Mouse (Mus musculus): Measurements from ENCODE around the gene Smim15.
A peak's percentile ranks its signal among the peaks of the same experiment; 100 is the strongest.

Smim15 gene

GRCm38 (mm10) chr13:108044222-108044941 lies at the start of gene Smim15:
Gene Smim15 (plus strand): TSS chr13:108044446.
- peak; percentile 88 to 89 for DNase-seq

DNA sequence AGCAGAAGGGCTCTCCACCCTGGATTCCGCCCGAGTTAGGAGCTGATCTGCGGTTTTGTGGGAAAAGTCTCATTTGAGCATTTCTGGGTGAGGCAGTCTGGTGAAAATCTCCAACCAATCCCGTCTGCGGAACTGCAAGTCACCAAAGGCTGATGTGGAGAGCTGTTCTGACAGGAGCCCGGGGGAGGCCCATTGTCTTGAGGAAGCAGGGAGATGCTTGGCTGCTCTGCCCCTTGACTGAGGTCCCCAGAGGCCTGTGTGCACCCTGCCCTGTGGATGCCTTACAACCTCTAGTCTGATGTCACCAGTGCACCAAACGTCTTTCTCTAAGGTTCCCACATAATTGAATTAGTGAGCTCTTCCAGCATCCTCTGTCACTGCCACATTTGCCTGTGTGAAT lies 49.0 kb upstream of the Smim15 start:
- no peak for DNase-seq

GRCm38 (mm10) chr13:107996301-107996700 lies 47.9 kb upstream of the Smim15 start:
- no peak for DNase-seq

GRCm38 (mm10) chr13:108007861-108008260 lies 36.4 kb upstream of the Smim15 start:
- no peak for DNase-seq

GRCm38 (mm10) chr13:108013110-108013509 lies 31.1 kb upstream of the Smim15 start:
- no peak for DNase-seq

DNA sequence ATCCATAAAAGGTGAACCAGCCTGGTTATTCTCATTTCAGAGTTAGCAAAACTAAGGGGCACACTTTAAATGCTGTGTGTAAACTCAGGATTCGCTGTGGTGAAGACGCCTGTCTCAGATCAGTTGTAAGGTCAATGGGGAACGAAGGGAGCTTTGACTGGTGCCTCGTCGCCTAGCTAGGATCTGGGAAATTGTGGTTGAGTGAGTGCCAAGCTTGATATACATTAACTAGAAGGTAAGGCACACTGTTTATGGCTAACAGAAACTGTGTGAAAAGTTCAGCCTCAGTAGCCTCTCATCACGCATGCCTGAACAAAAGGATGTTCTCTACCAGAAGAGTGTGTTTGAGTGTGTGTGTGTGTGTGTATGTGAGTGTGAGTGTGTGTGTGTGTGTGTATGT lies 30.4 kb upstream of the Smim15 start:
- peak; percentile 44 to 83 for DNase-seq

GRCm38 (mm10) chr13:108015166-108015565 lies 29.1 kb upstream of the Smim15 start:
- no peak for DNase-seq

GRCm38 (mm10) chr13:108017349-108017748 lies 26.9 kb upstream of the Smim15 start:
- no peak for DNase-seq

GRCm38 (mm10) chr13:108025802-108026201 lies 18.4 kb upstream of the Smim15 start:
- no peak for DNase-seq

- no peak for DNase-seq
Measured at GRCm38 (mm10) chr13:108032789-108033188, 11.5 kb upstream of the Smim15 start.

DNA sequence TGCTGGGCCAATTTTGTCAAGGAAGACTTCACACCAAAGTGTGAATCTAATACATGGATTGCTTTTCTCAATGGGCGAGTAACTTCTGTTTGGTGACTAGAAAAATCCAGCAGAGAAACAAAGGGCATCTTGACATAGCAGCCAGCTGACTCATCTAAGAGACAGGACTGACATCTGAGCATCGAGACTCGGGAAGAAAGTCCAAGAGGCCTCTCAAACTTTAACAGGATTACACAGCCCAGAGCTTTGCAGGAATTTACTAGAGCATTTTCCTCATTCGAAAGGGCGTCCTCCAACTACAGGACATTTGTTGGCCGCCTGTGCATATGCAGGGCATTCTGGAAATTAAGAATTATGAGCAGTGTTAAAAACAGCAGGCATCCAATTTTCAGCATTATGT lies 4.9 kb upstream of the Smim15 start:
- DNase-seq: peak; percentile 71 to 87

DNA sequence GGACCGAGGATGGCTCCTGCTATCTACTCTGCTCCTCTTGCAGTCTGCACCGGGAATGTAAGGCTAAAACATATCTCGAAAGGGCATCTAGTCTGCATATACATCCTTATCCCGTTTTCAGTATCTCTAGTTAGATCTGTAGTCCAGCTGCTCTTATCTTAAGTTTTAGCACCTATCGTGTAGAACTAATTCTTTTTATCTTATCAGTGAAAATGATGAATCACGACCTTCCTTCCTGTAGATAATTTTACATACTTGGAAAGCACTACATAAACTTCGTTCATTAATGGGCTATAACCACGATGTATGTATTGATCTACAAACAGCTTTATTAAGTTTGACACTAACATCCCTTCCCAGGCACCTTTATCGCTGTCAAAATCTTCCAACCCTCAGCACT lies 4.3 kb upstream of the Smim15 start:
- no peak for DNase-seq

- no peak for DNase-seq
Measured at GRCm38 (mm10) chr13:108040451-108040850, 3.8 kb upstream of the Smim15 start.

- DNase-seq: peak; percentile 72 to 77
Measured at GRCm38 (mm10) chr13:108041358-108041757, 2.9 kb upstream of the Smim15 start.

- peak; percentile 67 to 70 for DNase-seq
Measured at GRCm38 (mm10) chr13:108043431-108044221, 620 bp upstream of the Smim15 start.

- DNase-seq: no peak
Measured at GRCm38 (mm10) chr13:108045646-108046045, 1.4 kb downstream of the Smim15 start.

DNA sequence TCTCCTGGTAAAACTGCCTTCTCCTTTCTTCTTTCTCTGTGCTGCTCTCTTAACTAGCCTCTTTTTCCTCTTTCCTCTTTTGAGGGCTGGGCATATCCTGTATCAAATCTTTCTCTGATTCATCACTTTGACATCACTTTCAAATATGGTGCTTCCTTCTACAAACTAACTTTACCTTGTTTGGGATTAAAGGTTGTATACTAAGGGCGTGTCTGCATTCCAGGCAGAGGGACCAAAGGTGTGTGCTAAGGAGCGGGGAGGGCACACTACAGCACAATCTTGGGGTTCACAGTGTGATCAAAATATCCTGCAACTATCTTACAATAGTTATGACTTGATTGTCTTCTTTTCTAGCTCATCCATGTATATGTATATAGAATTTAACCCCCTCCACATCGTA lies 1.8 kb downstream of the Smim15 start:
- DNase-seq: no peak

DNA sequence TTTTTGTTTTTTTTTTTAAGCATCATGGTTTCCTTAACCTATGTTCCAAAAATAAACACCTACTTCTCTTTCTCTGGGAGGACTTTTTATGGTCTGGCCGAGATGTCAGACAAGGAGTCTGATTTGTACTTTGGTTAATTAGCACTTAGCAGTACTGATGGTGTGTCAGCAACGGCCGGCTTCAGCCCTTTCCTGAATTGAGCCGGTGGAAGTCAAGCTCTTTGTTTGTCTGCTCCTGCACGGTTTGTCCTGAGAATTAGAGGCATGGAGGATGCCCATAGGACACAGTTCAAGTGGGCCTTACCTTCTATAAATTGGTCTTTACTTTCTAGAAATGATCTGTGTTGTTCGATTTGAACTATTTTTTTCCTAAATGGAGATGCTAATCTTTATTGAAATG lies 2.6 kb downstream of the Smim15 start:
- DNase-seq: no peak

GRCm38 (mm10) chr13:108047364-108047763 lies 3.1 kb downstream of the Smim15 start:
- no peak for DNase-seq

GRCm38 (mm10) chr13:108056896-108057295 lies 12.7 kb downstream of the Smim15 start:
- no peak for DNase-seq

GRCm38 (mm10) chr13:108060286-108060885 lies 16.1 kb downstream of the Smim15 start:
- DNase-seq: peak; percentile 30 to 41

DNA sequence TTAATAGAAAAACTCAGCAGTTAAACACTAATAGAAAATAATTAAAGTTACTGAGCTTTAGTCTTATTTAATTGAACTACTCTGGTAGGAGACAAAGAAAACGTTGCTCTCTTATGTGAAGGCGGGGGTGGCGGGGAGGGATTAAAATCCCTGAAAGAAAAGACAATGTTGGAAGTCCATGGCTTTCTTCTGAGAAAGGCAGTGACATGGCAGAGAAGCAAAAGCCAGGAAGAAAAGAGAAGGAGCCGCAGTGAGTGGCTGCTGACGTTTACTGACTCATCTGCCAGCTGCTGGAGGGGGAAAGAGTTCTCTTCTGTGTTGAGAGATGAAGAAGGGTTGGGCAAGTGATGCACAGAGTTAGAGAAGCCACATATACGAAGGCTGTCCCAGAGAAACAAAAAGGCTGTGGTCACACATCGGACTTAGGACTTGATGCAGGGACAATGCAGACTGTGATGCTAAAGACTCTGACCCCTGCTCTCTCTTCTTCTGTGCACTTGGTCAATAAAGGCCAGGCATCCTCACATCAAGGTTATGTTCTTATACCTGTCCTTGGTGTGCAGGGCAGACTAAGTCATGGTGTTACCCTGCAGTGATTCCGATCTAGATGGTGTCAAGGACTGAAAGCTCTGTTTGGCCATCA lies 16.8 kb downstream of the Smim15 start:
- no peak for DNase-seq

GRCm38 (mm10) chr13:108062900-108063299 lies 18.7 kb downstream of the Smim15 start:
- DNase-seq: no peak

Data from kidney, adult 8-10 months (tissue).